Mouse (Mus musculus) thymus, adult 2 months (tissue): ENCODE data around the gene Tmem182.

Source experiments
- CTCF ChIP-seq: fragments of 200-500 bp; IDR thresholded peaks from 2 replicates; pipeline ENCODE4 v1.5.1; 2012; ENCODE audit warnings: mild to moderate bottlenecking, control low read depth, low read length, moderate library complexity, borderline replicate concordance; ENCODE audit not compliant: control insufficient read depth, poor library complexity, insufficient read depth; ENCODE audit errors: extremely low read depth
- POLR2A ChIP-seq: fragments of 200-500 bp; IDR thresholded peaks from 2 replicates; pipeline ENCODE4 v1.6.1; 2012; ENCODE audit warnings: mild to moderate bottlenecking, low read length, control low read depth, moderate library complexity; ENCODE audit not compliant: control insufficient read depth, poor library complexity, insufficient read depth; ENCODE audit errors: extremely low read depth

DNA sequence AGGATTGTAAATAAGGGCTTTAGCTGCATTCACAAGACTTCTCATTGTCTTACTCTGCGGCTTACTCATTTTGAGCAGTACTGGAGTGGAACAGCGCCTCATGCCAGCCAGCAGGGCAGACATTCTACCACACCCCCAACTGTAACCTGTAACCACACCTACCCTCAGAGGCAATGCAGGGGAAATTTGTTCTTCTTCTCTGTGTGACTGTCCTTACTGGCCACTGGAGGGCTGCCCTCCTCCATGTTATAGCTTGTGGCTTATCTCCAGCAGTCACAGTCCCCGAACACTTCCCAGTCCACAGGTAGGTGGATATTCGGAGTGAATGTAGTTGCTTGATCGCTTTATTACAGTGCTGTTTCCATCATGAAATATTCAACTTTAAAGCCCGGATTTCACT is 59.6 kb downstream of the Tmem182 start:
- no peak for TF ChIP-seq CTCF
- no peak for TF ChIP-seq POLR2A
